Mouse (Mus musculus): ENCODE data around the gene Myd88.

DNA sequence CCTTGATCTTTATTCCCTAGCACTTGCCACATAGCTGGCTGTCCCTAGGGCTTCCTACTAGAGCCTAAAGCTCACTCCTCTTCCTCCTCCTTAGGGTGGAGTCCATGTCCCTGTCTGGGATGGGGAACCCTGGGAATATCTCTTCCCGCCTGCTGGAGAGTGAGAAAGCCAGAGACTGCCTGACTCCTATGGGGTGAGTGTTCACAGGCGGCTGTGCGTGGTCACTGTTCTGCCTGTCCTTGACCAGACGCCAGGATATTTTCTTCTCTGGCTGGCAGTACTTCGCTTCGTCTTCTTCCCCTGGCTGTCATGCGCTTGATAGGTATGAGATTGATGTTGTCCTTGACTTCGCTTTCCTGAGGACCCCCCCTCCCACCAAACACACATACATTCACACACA is 5.2 kb upstream of the Myd88 start:
- TF ChIP-seq POLR2A (IDR thresholded peaks at IDR 0.05; ENCODE audit: extremely low read depth, insufficient read depth, low read length): no peak
- no peak for TF ChIP-seq CTCF (IDR thresholded peaks at IDR 0.05; ENCODE audit: low read depth, low read length)
